Mouse (Mus musculus) cerebellum, adult 9-11 months (tissue): ENCODE measurements at regions not wholly inside any gene's neighbourhood (a gene's known extent, or its start where the extent isn't known, plus 50 kb on each side); places are given as distances from the start of the nearest gene placed in this dataset.
A peak's percentile ranks its signal among the peaks of the same experiment; 100 is the strongest.

ENCODE experiments used
- DNase-seq: peaks from one replicate; pipeline ENCODE4 v3.0.0; 2022

GRCm38 (mm10) chr19:16075512-16076086 is 57.0 kb upstream of the Gnaq start:
- DNase-seq, result no peak

DNA sequence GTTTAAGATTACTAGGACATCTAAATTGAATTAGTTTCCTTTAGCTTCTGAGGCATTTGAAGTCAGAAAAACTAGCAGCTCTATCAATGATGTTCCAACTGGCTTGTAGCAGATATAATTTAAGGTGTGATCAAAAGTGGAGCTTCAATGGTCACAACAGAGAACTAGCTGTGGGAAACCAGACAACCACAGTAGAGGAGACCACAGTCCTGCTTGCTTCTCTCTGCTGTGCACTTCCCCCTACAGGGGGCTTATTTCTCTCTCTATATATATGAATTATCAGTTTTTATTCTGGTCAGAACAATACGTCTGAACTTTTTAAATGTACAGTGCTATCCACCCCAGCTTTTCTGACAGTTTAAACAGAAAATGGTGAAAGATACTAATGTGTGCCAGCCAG is 57.6 kb upstream of the Gnaq start:
- no peak for DNase-seq

GRCm38 (mm10) chr19:16067314-16067713 is 65.3 kb upstream of the Gnaq start:
- DNase-seq, result no peak

GRCm38 (mm10) chr19:16064911-16065310 is 67.7 kb upstream of the Gnaq start:
- no peak for DNase-seq

GRCm38 (mm10) chr19:16063916-16064580 is 68.6 kb upstream of the Gnaq start:
- DNase-seq, result peak; percentile 76

GRCm38 (mm10) chr19:16063533-16063915 is 69.1 kb upstream of the Gnaq start:
- DNase-seq, result no peak

DNA sequence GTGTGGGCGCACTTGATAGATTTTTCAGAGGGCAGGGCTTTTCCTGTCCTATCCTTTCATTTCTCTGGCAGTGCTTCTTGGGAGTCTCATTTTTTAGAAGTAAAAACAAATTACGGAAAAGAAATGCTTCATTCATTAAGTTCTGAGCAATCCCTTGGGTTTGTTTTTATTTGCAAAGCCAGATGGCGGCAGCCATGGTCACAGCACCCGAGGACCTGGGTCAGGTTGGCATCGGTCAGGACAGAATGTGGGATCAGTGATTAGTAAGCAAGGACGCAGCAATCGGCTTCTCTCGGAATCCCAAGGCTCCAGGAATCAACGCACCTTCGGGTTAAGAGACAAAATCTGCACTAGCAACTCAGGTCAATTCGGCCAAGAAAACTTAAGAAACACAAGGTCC is 70.8 kb upstream of the Gnaq start:
- DNase-seq, result no peak

DNA sequence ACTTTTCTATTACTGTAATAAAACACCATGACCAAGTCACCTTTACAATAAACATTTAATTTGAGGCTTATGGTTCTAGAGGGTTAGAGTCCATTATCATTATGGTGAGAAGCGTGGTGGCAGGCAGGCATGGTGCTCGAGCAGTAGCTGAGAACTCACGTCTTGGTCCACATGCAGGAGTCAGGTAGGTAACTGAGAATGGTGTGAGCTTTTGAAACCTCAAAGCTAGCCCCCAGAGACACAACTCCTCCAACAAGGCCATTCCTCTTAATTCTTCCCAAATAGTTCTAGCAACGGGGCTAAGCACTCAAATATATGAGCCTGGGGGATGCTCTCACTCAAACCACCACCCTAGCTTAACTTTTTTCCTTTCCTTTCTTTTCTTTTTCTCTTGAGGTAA is 73.6 kb upstream of the Gnaq start:
- DNase-seq, result no peak

- DNase-seq, result no peak
Measured at GRCm38 (mm10) chr19:16050220-16051055, 65.6 kb upstream of the Cep78 start.

GRCm38 (mm10) chr19:16049646-16050045 is 64.9 kb upstream of the Cep78 start:
- no peak for DNase-seq

GRCm38 (mm10) chr19:16046977-16047376 is 62.2 kb upstream of the Cep78 start:
- DNase-seq, result no peak

DNA sequence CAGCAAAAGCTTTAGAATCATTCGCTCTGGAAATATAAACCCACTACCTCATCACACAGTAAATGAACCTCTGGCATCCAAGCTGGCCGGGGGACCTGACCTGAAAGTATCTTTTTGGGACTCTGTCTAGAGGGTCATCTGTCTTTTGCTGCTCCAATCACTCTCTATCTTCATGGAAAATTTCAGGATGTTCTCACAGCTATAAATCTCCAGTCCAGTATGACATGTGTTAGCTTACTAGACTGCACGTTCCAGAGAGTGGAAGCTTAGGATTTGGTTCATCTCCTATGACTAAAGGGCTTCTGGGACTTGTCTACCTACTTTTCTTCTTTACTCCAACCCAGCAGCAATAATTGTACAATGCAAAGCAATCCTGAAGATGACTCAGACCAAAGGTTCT is 60.5 kb upstream of the Cep78 start:
- DNase-seq, result no peak

- no peak for DNase-seq
Measured at GRCm38 (mm10) chr19:16044169-16044568, 59.4 kb upstream of the Cep78 start.

DNA sequence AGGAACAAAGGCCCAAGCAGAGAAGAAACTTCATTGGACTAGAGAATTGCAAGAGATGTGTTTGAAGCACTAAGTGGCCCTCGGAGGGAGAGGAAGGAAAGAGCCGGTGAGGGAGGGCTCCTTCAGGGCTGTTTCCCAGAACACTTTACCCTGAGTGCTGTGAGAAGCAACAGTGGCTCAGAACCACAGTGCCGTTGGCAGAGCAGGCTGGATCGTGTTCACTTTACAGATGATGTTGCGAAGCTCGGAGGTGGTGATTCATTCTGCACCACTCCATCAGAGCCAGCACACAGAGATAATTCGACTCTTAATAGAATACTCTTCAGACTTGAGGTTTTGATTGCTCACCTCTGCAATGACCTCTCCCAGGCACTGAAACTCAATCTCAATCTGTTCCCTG is 58.2 kb upstream of the Cep78 start:
- no peak for DNase-seq

DNA sequence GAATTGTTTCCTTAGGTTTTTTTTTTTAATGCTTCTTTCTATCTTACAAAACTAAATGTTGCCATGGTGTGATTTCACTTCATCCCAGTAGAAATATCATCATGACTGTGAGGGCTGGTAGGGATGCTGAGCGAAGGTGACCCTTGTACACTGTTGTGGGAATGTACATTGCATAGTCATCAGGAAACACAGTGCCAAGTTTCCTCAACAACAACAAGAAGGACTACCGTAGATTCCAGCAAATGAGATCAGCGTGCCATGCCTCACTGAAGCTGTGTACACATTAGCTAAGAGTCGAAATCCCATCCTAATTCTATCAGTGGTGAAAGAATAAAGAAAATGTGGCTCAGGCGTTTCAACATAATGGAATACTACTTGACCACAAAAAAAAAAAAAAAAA is 57.1 kb upstream of the Cep78 start:
- DNase-seq, result no peak

DNA sequence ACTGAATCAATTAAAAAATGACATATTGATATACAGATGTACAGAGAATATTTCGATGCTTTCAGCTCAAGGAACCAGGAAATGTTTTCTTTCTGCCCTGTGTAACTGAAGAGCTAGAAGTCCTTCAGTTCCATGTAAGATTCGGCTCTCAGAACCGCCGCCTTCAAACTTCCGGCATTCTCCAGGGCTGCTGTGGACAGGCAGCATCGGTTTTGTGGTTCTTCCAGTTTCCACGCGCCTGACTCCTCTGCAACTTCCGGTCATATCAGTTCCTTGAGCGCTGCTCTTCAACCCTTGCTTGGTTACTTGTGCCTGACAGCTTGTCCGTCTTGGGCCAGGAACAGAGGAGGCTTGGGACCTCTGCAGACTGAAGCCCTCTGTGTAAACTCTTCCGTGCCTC is 53.0 kb upstream of the Cep78 start:
- no peak for DNase-seq
